Mouse (Mus musculus) stomach, embryonic 14.5 days (tissue): ENCODE measurements around the gene Stard13. TPM values are rescaled to one million over a fixed set of nuclear protein-coding genes. Genes with fewer than 3 reads are reported as not detected.

Experiments used
- ATAC-seq: fragments of 200-750 bp; cut with Nextera tagmentation; 2 replicates; pipeline ENCODE4 v1.8.0; 2017; ENCODE audit warnings: low read depth, moderate TSS enrichment; ENCODE audit not compliant: insufficient number of reproducible peaks, insufficient read depth, low FRiP score
- H3K27ac ChIP-seq: fragments of 300-500 bp; sonication (generic); 2 replicates; pipeline ENCODE4 v1.5.1; 2014; ENCODE audit warnings: mild to moderate bottlenecking, low read length, moderate library complexity, mixed read lengths
- H3K27me3 ChIP-seq: fragments of 300-500 bp; sonication (generic); 2 replicates; pipeline ENCODE4 v1.6.1; 2014; ENCODE audit warnings: low read length, control low read depth, mixed read lengths; ENCODE audit not compliant: control insufficient read depth, insufficient read depth
- H3K36me3 ChIP-seq: fragments of 300-500 bp; sonication (generic); 2 replicates; pipeline ENCODE4 v1.6.1; 2014; ENCODE audit warnings: mild to moderate bottlenecking, control low read depth, low read length, moderate library complexity, mixed read lengths; ENCODE audit not compliant: control insufficient read depth, insufficient read depth
- H3K4me1 ChIP-seq: fragments of 300-500 bp; sonication (generic); 2 replicates; pipeline ENCODE4 v1.6.1; 2014; ENCODE audit warnings: low read length, control low read depth, mixed read lengths; ENCODE audit not compliant: control insufficient read depth, insufficient read depth
- H3K4me2 ChIP-seq: fragments of 300-500 bp; sonication (generic); replicated peaks from 2 replicates; pipeline ENCODE4 v1.6.1; 2014; ENCODE audit warnings: low read depth, low read length, control low read depth
- H3K4me3 ChIP-seq: fragments of 300-500 bp; sonication (generic); 2 replicates; pipeline ENCODE4 v1.5.1; 2014; ENCODE audit warnings: low read depth, low read length, control low read depth
- H3K9ac ChIP-seq: fragments of 300-500 bp; sonication (generic); replicated peaks from 2 replicates; pipeline ENCODE4 v1.6.1; 2014; ENCODE audit warnings: low read depth, mild to moderate bottlenecking, control low read depth, low read length, moderate library complexity, mixed read lengths
- H3K9me3 ChIP-seq: fragments of 300-500 bp; sonication (generic); 2 replicates; pipeline ENCODE4 v1.6.1; 2016; ENCODE audit warnings: low read depth, low read length, control low read depth; ENCODE audit not compliant: control insufficient read depth
- WGBS: fragments of 180-500 bp; shearing (Covaris S2); extraction: QIAGEN DNeasy Blood & Tissue Kit; methylation state at CpG from one replicate; pipeline ENCODE4 v1.1.7; 2014; 5-methylcytosine and 5-hydroxymethylcytosine counted together
- polyA plus RNA-seq: library from polyadenylated mRNA; unstranded; fragments of >200 nt; fragmentation: Nextera tagmentation; extraction: Ambion mirVana; gene quantifications from 2 replicates; pipeline ENCODE4 v1.2.1, GENCODE M21; 2014

The Stard13 gene
- polyA plus RNA-seq, 1 experiment from 2014 or later = 14.1 TPM

GRCm38 (mm10) chr5:151052331-151052730, 181.3 kb downstream of the Stard13 start:
- Histone ChIP-seq H3K4me1 (peaks cover 20% of the 10 kb centered on the region), H3K9me3 (peaks cover 4% of the 10 kb centered on the region; the same call in 1 of the 2 replicates), H3K4me3 (no peak overlapping the region), H3K4me2 (no peak overlapping the region), H3K9ac (no peak overlapping the region), H3K27me3 (no peaks in the 10 kb centered on the region), H3K27ac (no peak overlapping the region), H3K36me3 (peaks cover 40% of the 10 kb centered on the region)
- 96% methylated on average over 8 of the region's 8 CpGs for WGBS
- no peak for ATAC-seq

GRCm38 (mm10) chr5:151047488-151047887, 186.1 kb downstream of the Stard13 start:
- ATAC-seq = no peak
- Histone ChIP-seq H3K4me1 (no peaks in the 10 kb centered on the region), H3K27ac (peak overlapping the region; percentile 44; the same call in 1 of the 2 replicates), H3K9ac (no peak overlapping the region), H3K9me3 (peaks cover 4% of the 10 kb centered on the region; the same call in 1 of the 2 replicates), H3K4me3 (no peak overlapping the region), H3K27me3 (no peaks in the 10 kb centered on the region), H3K4me2 (no peak overlapping the region), H3K36me3 (peaks cover 61% of the 10 kb centered on the region)
- 66% methylated on average over 12 of the region's 12 CpGs for WGBS

GRCm38 (mm10) chr5:151046917-151047316, 186.7 kb downstream of the Stard13 start:
- Histone ChIP-seq H3K4me1 (no peaks in the 10 kb centered on the region), H3K4me2 (no peak overlapping the region), H3K27me3 (no peaks in the 10 kb centered on the region), H3K36me3 (peaks cover 62% of the 10 kb centered on the region), H3K27ac (peak overlapping the region; percentile 44; the same call in 1 of the 2 replicates), H3K9ac (no peak overlapping the region), H3K9me3 (no peaks in the 10 kb centered on the region), H3K4me3 (no peak overlapping the region)
- WGBS = 79% methylated on average over 7 of the region's 7 CpGs
- ATAC-seq = no peak

GRCm38 (mm10) chr5:151046131-151046530, 187.5 kb downstream of the Stard13 start:
- Histone ChIP-seq H3K9me3 (no peaks in the 10 kb centered on the region), H3K4me2 (no peak overlapping the region), H3K4me1 (no peaks in the 10 kb centered on the region), H3K27ac (no peak overlapping the region), H3K9ac (no peak overlapping the region), H3K36me3 (peaks cover 63% of the 10 kb centered on the region), H3K4me3 (no peak overlapping the region), H3K27me3 (no peaks in the 10 kb centered on the region)
- 91% methylated on average over 6 of the region's 6 CpGs for WGBS
- ATAC-seq = no peak

GRCm38 (mm10) chr5:151042911-151043310, 190.7 kb downstream of the Stard13 start:
- Histone ChIP-seq H3K27me3 (no peaks in the 10 kb centered on the region), H3K4me1 (no peaks in the 10 kb centered on the region), H3K4me2 (no peak overlapping the region), H3K27ac (no peak overlapping the region), H3K9ac (no peak overlapping the region), H3K9me3 (no peaks in the 10 kb centered on the region), H3K36me3 (peaks cover 46% of the 10 kb centered on the region), H3K4me3 (no peak overlapping the region)
- no peak for ATAC-seq
- WGBS = 89% methylated on average over 5 of the region's 5 CpGs

- ATAC-seq = no peak
- Histone ChIP-seq H3K4me1 (no peaks in the 10 kb centered on the region), H3K4me2 (no peak overlapping the region), H3K4me3 (no peak overlapping the region), H3K36me3 (peaks cover 25% of the 10 kb centered on the region), H3K9me3 (no peaks in the 10 kb centered on the region; the same call in 1 of the 2 replicates), H3K9ac (no peak overlapping the region), H3K27me3 (no peaks in the 10 kb centered on the region), H3K27ac (no peak overlapping the region)
- 89% methylated on average over 7 of the region's 7 CpGs for WGBS
Observed at GRCm38 (mm10) chr5:151037871-151038270, 195.8 kb downstream of the Stard13 start.

- Histone ChIP-seq H3K9ac (no peak overlapping the region), H3K27ac (no peak overlapping the region), H3K4me1 (no peaks in the 10 kb centered on the region), H3K4me2 (no peak overlapping the region), H3K4me3 (no peak overlapping the region), H3K36me3 (peaks cover 11% of the 10 kb centered on the region; the same call in 1 of the 2 replicates), H3K27me3 (no peaks in the 10 kb centered on the region), H3K9me3 (no peaks in the 10 kb centered on the region; the same call in 1 of the 2 replicates)
- WGBS = 65% methylated on average over 9 of the region's 9 CpGs
- ATAC-seq = no peak
Observed at GRCm38 (mm10) chr5:151034715-151035512, 198.7 kb downstream of the Stard13 start.

- no peak for ATAC-seq
- 66% methylated on average over 6 of the region's 6 CpGs for WGBS
- no peaks in the 10 kb centered on the region for H3K4me1 ChIP-seq
Observed at GRCm38 (mm10) chr5:151028906-151029305, 204.7 kb downstream of the Stard13 start.

More at GRCm38 (mm10) chr5:151028906-151029305, 204.7 kb downstream of the Stard13 start:
- Histone ChIP-seq H3K27ac (no peak overlapping the region), H3K4me2 (no peak overlapping the region), H3K9ac (no peak overlapping the region), H3K36me3 (no peaks in the 10 kb centered on the region), H3K9me3 (no peaks in the 10 kb centered on the region; the same call in 1 of the 2 replicates), H3K27me3 (no peaks in the 10 kb centered on the region), H3K4me3 (no peak overlapping the region)
